Mouse (Mus musculus): ENCODE results near the gene Ptpn13. TPM values are rescaled to one million over a fixed set of nuclear protein-coding genes. Genes with fewer than 3 reads are reported as not detected.

Gene Ptpn13
- total and polyA plus RNA-seq, 3 experiments = 15.1 to 43.6 (median 15.5) TPM

GRCm38 (mm10) chr5:103499305-103499704 lies 74.3 kb downstream of the Ptpn13 start:
- H3K9me3 ChIP-seq (replicated peaks; ENCODE audit: insufficient read depth, low read length) = no peaks in the 10 kb centered on the region
- H3K36me3 ChIP-seq (ENCODE audit: control insufficient read depth in 1 of 2, insufficient read depth in 2 of 2, low read length in 2 of 2) = peaks cover 0 to 6% of the 10 kb centered on the region in 2 experiments; a peak in 3 of 4 replicates
- no peaks in the 10 kb centered on the region for H3K79me2 ChIP-seq (ENCODE audit: control insufficient read depth, insufficient read depth, low read length, poor library complexity)
- H3K4me1 ChIP-seq (ENCODE audit: control insufficient read depth in 1 of 2, insufficient read depth in 2 of 2, low read length in 2 of 2) = peaks cover 4 to 8% of the 10 kb centered on the region in 2 experiments
- no peak for TF ChIP-seq POLR2AphosphoS5 (IDR thresholded peaks at IDR 0.05; ENCODE audit: borderline replicate concordance, low read depth, low read length)
- TF ChIP-seq GABPA (IDR thresholded peaks at IDR 0.05; ENCODE audit: low read depth, low read length) = no peak
- no peak for TF ChIP-seq CHD1 (IDR thresholded peaks at IDR 0.05; ENCODE audit: low read depth, low read length)
- TF ChIP-seq BHLHE40 (IDR thresholded peaks at IDR 0.05; ENCODE audit: borderline replicate concordance, low read depth, low read length) = no peak
- TF ChIP-seq RCOR1 (IDR thresholded peaks at IDR 0.05; ENCODE audit: low read depth, low read length) = no peak
- no peak for TF ChIP-seq RAD21 (IDR thresholded peaks at IDR 0.05; ENCODE audit: low read depth, low read length)
- no peak for TF ChIP-seq MYC (IDR thresholded peaks at IDR 0.05; ENCODE audit: low read depth, low read length)
- no peak for TF ChIP-seq ZC3H11A (IDR thresholded peaks at IDR 0.05; ENCODE audit: low read depth, low read length)
- TF ChIP-seq MEF2A (IDR thresholded peaks at IDR 0.05; ENCODE audit: extremely low read depth, insufficient replicate concordance, low read depth, low read length, poor library complexity, severe bottlenecking) = no peak
- no peak for TF ChIP-seq MAZ (IDR thresholded peaks at IDR 0.05; ENCODE audit: low read depth, low read length)
- TF ChIP-seq MYB (IDR thresholded peaks at IDR 0.05; ENCODE audit: low read depth, low read length) = no peak
- no peak for TF ChIP-seq POLR2A (IDR thresholded peaks at IDR 0.05; ENCODE audit: control insufficient read depth in 1 of 2, insufficient read depth in 1 of 2, low read depth in 1 of 2, low read length in 2 of 2, poor library complexity in 1 of 2)
- H3K9ac ChIP-seq (ENCODE audit: control insufficient read depth, low read depth, low read length, poor library complexity, severe bottlenecking) = no peak overlapping the region
- H3K27me3 ChIP-seq (ENCODE audit: control insufficient read depth in 1 of 2, insufficient read depth in 2 of 2, low read length in 2 of 2) = no peaks in the 10 kb centered on the region
- no peak for DNase-seq (ENCODE audit: low read depth, low spot score)
- no peak overlapping the region for H3K4me3 ChIP-seq (ENCODE audit: control insufficient read depth in 1 of 2, insufficient read depth in 1 of 2, low read depth in 2 of 2, low read length in 2 of 2)
- H3K27ac ChIP-seq (ENCODE audit: control insufficient read depth, low read depth, low read length) = no peak overlapping the region

DNA sequence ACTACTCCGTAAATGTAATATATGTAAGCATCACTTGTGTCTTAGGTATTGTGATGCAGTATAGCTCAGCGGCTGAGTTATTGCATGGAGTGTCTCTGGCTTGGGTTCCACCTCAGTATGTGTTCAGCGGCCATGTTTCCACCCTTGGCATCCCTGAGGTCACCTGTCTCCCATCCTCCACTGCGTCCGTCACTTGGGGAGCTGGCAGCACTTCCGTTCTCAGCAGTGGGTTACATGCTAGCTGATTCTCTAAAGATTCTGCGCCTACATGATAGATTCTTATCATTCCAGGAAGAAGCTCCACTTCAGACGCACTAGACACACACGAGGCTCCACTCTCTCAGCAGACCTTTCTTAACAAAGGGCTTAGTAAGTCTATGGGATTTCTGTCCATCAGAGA lies 76.1 kb downstream of the Ptpn13 start:
- Histone ChIP-seq H3K9me3 (replicated peaks; ENCODE audit: insufficient read depth, low read length) (no peaks in the 10 kb centered on the region), H3K4me3 (ENCODE audit: control insufficient read depth in 1 of 2, insufficient read depth in 1 of 2, low read depth in 2 of 2, low read length in 2 of 2) (no peak overlapping the region), H3K27me3 (ENCODE audit: control insufficient read depth in 1 of 2, insufficient read depth in 2 of 2, low read length in 2 of 2) (no peaks in the 10 kb centered on the region), H3K9ac (ENCODE audit: control insufficient read depth, low read depth, low read length, poor library complexity, severe bottlenecking) (no peak overlapping the region), H3K4me1 (ENCODE audit: control insufficient read depth in 1 of 2, insufficient read depth in 2 of 2, low read length in 2 of 2) (peaks cover 4 to 8% of the 10 kb centered on the region in 2 experiments), H3K27ac (ENCODE audit: control insufficient read depth, low read depth, low read length) (no peak overlapping the region), H3K79me2 (ENCODE audit: control insufficient read depth, insufficient read depth, low read length, poor library complexity) (no peaks in the 10 kb centered on the region), H3K36me3 (ENCODE audit: control insufficient read depth in 1 of 2, insufficient read depth in 2 of 2, low read length in 2 of 2) (peaks cover 0 to 6% of the 10 kb centered on the region in 2 experiments; a peak in 3 of 4 replicates)
- TF ChIP-seq POLR2A (IDR thresholded peaks at IDR 0.05; ENCODE audit: control insufficient read depth in 1 of 2, insufficient read depth in 1 of 2, low read depth in 1 of 2, low read length in 2 of 2, poor library complexity in 1 of 2) = no peak
- no peak for TF ChIP-seq JUND (IDR thresholded peaks at IDR 0.05; ENCODE audit: low read depth, low read length)
- TF ChIP-seq TCF12 (IDR thresholded peaks at IDR 0.05; ENCODE audit: low read depth, low read length) = no peak
- no peak for TF ChIP-seq SIN3A (IDR thresholded peaks at IDR 0.05; ENCODE audit: low read length)
- no peak for TF ChIP-seq TAL1 (IDR thresholded peaks at IDR 0.05; ENCODE audit: low read length)
- no peak for TF ChIP-seq CHD1 (IDR thresholded peaks at IDR 0.05; ENCODE audit: low read depth, low read length)
- no peak for TF ChIP-seq MAZ (IDR thresholded peaks at IDR 0.05; ENCODE audit: low read depth, low read length)
- no peak for TF ChIP-seq NRF1 (IDR thresholded peaks at IDR 0.05; ENCODE audit: insufficient read depth, low read depth, low read length, poor library complexity, severe bottlenecking)
- TF ChIP-seq NELFE (IDR thresholded peaks at IDR 0.05; ENCODE audit: low read depth, low read length) = no peak
- no peak for TF ChIP-seq POLR2AphosphoS5 (IDR thresholded peaks at IDR 0.05; ENCODE audit: borderline replicate concordance, low read depth, low read length)
- no peak for TF ChIP-seq ETS1 (IDR thresholded peaks at IDR 0.05; ENCODE audit: low read depth, low read length)
- TF ChIP-seq POLR2AphosphoS2 (IDR thresholded peaks at IDR 0.05; ENCODE audit: low read length) = no peak
- TF ChIP-seq MAFK (IDR thresholded peaks at IDR 0.05; ENCODE audit: borderline replicate concordance, low read depth, low read length) = no peak
- TF ChIP-seq MXI1 (IDR thresholded peaks at IDR 0.05; ENCODE audit: low read depth, low read length) = no peak
- TF ChIP-seq MEF2A (IDR thresholded peaks at IDR 0.05; ENCODE audit: extremely low read depth, insufficient replicate concordance, low read depth, low read length, poor library complexity, severe bottlenecking) = no peak
- DNase-seq (ENCODE audit: low read depth, low spot score) = no peak

All from MEL (cell line).